Mouse (Mus musculus) forebrain, embryonic 11.5 days (tissue): ENCODE data around the gene Ier2. TPM values are rescaled to one million over a fixed set of nuclear protein-coding genes. Genes with fewer than 3 reads are reported as not detected.

ENCODE experiments used
- ATAC-seq: fragments of 200-750 bp; cut with Nextera tagmentation; replicated peaks from 2 replicates; pipeline ENCODE4 v1.8.0; 2017; ENCODE audit warnings: moderate TSS enrichment; ENCODE audit not compliant: low FRiP score
- DNase-seq: peaks from one replicate; pipeline ENCODE4 v3.0.0-alpha.2; 2017; ENCODE audit warnings: low spot score
- H3K27ac ChIP-seq: fragments of 300-500 bp; sonication (generic); 2 replicates; pipeline ENCODE4 v1.5.1; 2014; ENCODE audit warnings: low read depth, low read length
- H3K27me3 ChIP-seq: fragments of 300-500 bp; sonication (generic); 2 replicates; pipeline ENCODE4 v1.6.1; 2014; ENCODE audit warnings: mild to moderate bottlenecking, low read length, mixed read lengths; ENCODE audit not compliant: control insufficient read depth, insufficient read depth
- H3K36me3 ChIP-seq: fragments of 300-500 bp; sonication (generic); 2 replicates; pipeline ENCODE4 v1.6.1; 2014; ENCODE audit warnings: mild to moderate bottlenecking, low read length, moderate library complexity, mixed read lengths; ENCODE audit not compliant: control insufficient read depth, insufficient read depth
- H3K4me1 ChIP-seq: fragments of 300-500 bp; sonication (generic); replicated peaks from 2 replicates; pipeline ENCODE4 v1.6.1; 2014; ENCODE audit warnings: low read length, mixed read lengths; ENCODE audit not compliant: control insufficient read depth, insufficient read depth
- H3K4me2 ChIP-seq: fragments of 300-500 bp; sonication (generic); 2 replicates; pipeline ENCODE4 v1.6.1; 2014; ENCODE audit warnings: low read depth, mild to moderate bottlenecking, low read length, moderate library complexity, mixed read lengths; ENCODE audit not compliant: severe bottlenecking
- H3K4me3 ChIP-seq: fragments of 300-500 bp; sonication (generic); 2 replicates; pipeline ENCODE4 v1.5.1; 2014; ENCODE audit warnings: low read depth, low read length
- H3K9ac ChIP-seq: fragments of 300-500 bp; sonication (generic); 2 replicates; pipeline ENCODE4 v1.6.1; 2014; ENCODE audit warnings: low read length
- H3K9me3 ChIP-seq: fragments of 300-500 bp; sonication (generic); 2 replicates; pipeline ENCODE4 v1.6.1; 2016; ENCODE audit warnings: low read length, mixed read lengths; ENCODE audit not compliant: control insufficient read depth
- WGBS: fragments of 180-500 bp; shearing (Covaris S2); extraction: QIAGEN DNeasy Blood & Tissue Kit; methylation state at CpG from one replicate; pipeline ENCODE4 v1.1.7; 2014; 5-methylcytosine and 5-hydroxymethylcytosine counted together
- polyA plus RNA-seq: library from polyadenylated mRNA; unstranded; fragments of >200 nt; fragmentation: Nextera tagmentation; extraction: Ambion mirVana; gene quantifications from 2 replicates; pipeline ENCODE4 v1.2.1, GENCODE M21; 2014

The Ier2 gene
- polyA plus RNA-seq: 67.3 and 68.7 TPM in 2 replicates

GRCm38 (mm10) chr8:84662581-84663065, at the start of gene Ier2:
Gene Ier2 (minus strand): TSS chr8:84662852.
- no peaks in the 10 kb centered on the region for H3K9me3 ChIP-seq
- H3K4me3 ChIP-seq: peak within 1 kb of the TSS; percentile 88
- WGBS: under 1% methylated on average over 27 of the region's 27 CpGs
- DNase-seq (peak; percentile 96), ATAC-seq (peak; percentile 76)
- peak within 1 kb of the TSS; percentile 98 for H3K4me2 ChIP-seq
- peaks cover 6% of the 10 kb centered on the region for H3K4me1 ChIP-seq
- H3K36me3 ChIP-seq: no peaks in the 10 kb centered on the region
- no peaks in the 10 kb centered on the region for H3K27me3 ChIP-seq
- peak within 1 kb of the TSS; percentile 87 for H3K27ac ChIP-seq
- peak within 1 kb of the TSS; percentile 89 for H3K9ac ChIP-seq

DNA sequence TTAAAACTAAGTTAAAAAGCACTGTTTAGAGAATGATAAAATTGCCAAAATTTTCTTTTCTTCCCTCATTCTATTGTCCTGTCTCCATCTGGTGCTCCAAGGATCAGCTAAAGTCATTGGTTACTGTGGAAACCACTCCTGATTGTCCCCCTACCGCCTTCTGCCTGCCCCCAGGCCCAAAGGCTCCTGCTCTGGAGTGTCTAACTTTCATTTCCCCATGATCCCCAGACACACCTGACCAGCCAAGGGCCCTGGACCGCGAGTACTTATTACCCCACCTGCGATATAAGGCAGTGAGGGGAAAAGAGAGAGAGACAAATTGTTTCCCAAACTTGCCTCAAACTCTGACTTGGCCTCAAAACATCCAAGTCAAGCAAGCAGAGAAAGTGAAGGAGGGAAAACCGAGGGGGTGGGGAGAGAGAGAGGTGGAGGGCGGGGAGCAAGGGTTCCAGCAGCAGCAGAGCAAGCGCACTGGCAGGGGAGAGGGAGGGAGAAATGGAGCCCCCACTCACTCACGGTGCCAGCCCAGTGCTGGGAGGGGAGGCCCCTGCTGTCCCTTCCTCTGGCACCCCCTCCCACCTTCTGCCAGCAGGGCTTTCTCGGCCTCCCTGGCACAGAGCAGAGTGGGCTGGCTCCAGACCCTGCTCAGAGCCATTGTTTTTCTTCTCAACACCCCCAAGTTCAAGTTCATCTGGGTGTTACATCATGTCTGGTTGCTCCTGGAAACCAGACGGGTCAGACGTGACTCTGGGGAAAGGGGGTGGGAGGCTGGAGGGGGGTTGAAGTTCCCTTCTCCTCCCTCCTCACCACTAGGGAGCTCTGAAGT, 49.5 kb upstream of the Ier2 start:
- no peaks in the 10 kb centered on the region for H3K9me3 ChIP-seq
- H3K9ac ChIP-seq: peak overlapping the region; percentile 49
- H3K4me3 ChIP-seq: no peak overlapping the region
- ATAC-seq (peak; percentile 87), DNase-seq (peak; percentile 91)
- H3K27ac ChIP-seq: peak overlapping the region; percentile 85
- peaks cover 40% of the 10 kb centered on the region for H3K27me3 ChIP-seq
- no peaks in the 10 kb centered on the region for H3K36me3 ChIP-seq
- H3K4me2 ChIP-seq: peak overlapping the region; percentile 26; the same call in 1 of the 2 replicates
- WGBS: 16% methylated on average over 10 of the region's 11 CpGs
- peaks cover 68% of the 10 kb centered on the region for H3K4me1 ChIP-seq

DNA sequence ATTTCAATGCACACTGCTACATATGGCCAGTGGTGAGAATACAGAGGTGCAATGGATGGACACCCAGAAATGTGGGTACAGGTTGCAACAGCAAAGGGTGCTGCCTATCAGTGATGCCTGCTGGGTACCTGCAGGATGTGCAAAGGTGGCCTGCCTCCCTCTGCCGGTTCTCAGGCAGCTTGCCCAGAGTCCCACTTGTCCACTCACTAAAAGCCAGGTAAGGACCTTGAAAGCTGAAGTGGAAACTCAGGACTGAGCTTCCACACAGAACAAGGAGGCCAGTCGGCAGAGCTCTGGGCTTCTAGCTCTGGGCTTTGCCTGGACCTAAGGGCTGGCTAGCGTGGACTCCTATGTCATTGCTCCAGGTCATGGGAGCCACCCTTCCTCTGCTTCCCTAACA, 48.7 kb upstream of the Ier2 start:
- Histone ChIP-seq H3K9me3 (no peaks in the 10 kb centered on the region), H3K27me3 (peaks cover 41% of the 10 kb centered on the region), H3K9ac (peak overlapping the region; percentile 49), H3K4me2 (peak overlapping the region; percentile 21; the same call in 1 of the 2 replicates), H3K36me3 (no peaks in the 10 kb centered on the region), H3K4me1 (peaks cover 71% of the 10 kb centered on the region), H3K4me3 (no peak overlapping the region), H3K27ac (peak overlapping the region; percentile 85)
- WGBS: 48% methylated on average over 3 of the region's 3 CpGs
- DNase-seq: no peak
- ATAC-seq: no peak

DNA sequence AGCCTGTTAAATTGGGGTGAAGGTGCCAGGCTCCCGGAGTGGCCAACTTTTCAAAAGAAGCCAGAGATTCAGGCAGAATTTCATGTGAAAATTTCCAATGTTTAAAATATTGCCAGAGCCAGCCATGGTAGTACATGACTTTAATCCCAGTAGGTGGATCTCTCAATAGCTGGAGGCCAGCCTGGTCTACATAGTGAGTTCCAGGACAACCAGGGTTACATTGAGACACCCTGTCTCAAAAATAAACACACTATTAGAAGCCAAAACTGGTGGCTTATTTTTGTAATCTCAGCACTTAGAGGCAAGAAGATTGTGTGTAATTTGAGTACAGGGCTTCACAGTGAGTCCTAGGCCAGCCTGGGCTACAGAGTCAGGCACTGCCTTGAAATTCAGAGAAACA, 47.3 kb upstream of the Ier2 start:
- no peak for ATAC-seq
- 97% methylated on average over 1 of the region's 1 CpGs for WGBS
- Histone ChIP-seq H3K27me3 (peaks cover 46% of the 10 kb centered on the region), H3K27ac (0 out of 2 replicates have a peak overlapping the region, but pooled peaks have one; percentile 21), H3K4me2 (no peak overlapping the region), H3K4me3 (no peak overlapping the region), H3K4me1 (peaks cover 70% of the 10 kb centered on the region), H3K9ac (no peak overlapping the region), H3K36me3 (no peaks in the 10 kb centered on the region), H3K9me3 (no peaks in the 10 kb centered on the region)
- DNase-seq: no peak

DNA sequence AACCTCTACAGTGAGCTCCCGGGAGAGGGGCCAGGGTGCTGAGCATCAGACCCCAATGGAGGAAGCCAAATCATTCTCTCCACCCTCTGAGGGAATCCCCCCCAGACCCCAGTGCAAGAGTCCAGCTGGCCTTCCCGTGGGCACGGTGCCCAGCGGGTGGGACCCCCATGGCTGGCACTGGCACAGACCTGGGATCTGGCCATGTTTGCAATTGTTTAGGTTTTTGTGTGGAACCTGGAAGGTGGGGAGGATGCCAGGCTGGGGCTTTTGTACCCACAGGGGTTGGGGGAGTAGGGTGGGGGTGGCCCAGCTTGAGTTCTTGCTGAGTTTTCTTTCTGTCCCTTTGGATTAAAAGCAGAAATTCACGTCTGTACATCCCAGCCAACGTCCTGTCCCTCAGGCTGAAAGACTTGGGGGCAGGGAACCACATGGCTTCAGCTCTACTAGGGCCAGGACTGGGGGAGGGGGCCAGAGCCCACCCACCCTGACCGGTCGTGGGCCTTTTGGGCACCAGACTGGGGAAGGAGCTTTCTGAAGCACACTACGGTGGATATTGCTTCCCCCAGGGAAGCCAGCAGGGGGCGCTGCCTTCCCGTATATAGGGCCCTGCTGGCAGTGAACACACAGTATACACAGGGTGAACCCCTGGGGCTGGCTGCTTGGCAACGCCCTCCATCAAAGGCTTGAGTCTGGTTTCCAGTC, 46.3 kb upstream of the Ier2 start:
- Histone ChIP-seq H3K9me3 (no peaks in the 10 kb centered on the region), H3K27me3 (peaks cover 49% of the 10 kb centered on the region), H3K36me3 (no peaks in the 10 kb centered on the region), H3K4me3 (no peak overlapping the region), H3K27ac (no peak overlapping the region), H3K4me1 (peaks cover 60% of the 10 kb centered on the region), H3K9ac (peak overlapping the region; percentile 21; the same call in 1 of the 2 replicates), H3K4me2 (no peak overlapping the region)
- WGBS: 8% methylated on average over 12 of the region's 12 CpGs
- DNase-seq (peak; percentile 96), ATAC-seq (peak; percentile 57)

DNA sequence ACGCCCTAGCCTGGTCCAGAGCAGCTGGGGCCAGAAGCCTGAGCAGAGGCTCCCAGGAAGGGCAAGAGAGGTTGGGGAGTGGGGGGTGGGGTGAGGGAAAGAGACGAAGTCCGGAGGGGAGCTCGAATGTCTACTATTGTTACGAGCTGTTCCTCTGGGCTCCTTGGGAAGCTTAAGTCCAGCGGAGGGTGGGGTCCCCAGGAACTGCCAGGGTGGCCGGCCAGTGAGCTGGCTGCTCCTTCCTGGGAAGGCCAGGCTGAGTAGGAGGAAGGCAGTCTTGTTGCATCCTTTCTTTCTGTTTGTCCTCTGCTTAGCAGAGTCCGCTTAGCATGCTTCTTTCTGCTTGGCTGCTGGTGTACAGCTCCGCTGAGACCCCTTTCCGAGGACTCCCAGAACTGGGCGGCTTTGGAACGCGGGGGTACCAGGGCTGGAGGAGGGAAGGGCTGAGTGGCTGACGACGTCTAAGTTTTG, 45.5 kb upstream of the Ier2 start:
- WGBS: 2% methylated on average over 15 of the region's 15 CpGs
- 0 out of 2 replicates have a peak overlapping the region, but pooled peaks have one; percentile 9 for H3K27ac ChIP-seq
- peaks cover 55% of the 10 kb centered on the region for H3K27me3 ChIP-seq
- ATAC-seq (no peak), DNase-seq (peak; percentile 66)
- H3K4me3 ChIP-seq: no peak overlapping the region
- peak overlapping the region; percentile 22 for H3K4me2 ChIP-seq
- H3K9ac ChIP-seq: peak overlapping the region; percentile 43; the same call in 1 of the 2 replicates
- no peaks in the 10 kb centered on the region for H3K9me3 ChIP-seq
- H3K4me1 ChIP-seq: peaks cover 53% of the 10 kb centered on the region
- H3K36me3 ChIP-seq: no peaks in the 10 kb centered on the region

- peak overlapping the region; percentile 43 for H3K9ac ChIP-seq
- peaks cover 63% of the 10 kb centered on the region for H3K27me3 ChIP-seq
- H3K27ac ChIP-seq: peak overlapping the region; percentile 53
- H3K9me3 ChIP-seq: no peaks in the 10 kb centered on the region
- peaks cover 50% of the 10 kb centered on the region for H3K4me1 ChIP-seq
- peak overlapping the region; percentile 22 for H3K4me3 ChIP-seq
- DNase-seq (peak; percentile 80), ATAC-seq (no peak)
- H3K36me3 ChIP-seq: no peaks in the 10 kb centered on the region
- 1% methylated on average over 22 of the region's 22 CpGs for WGBS
- H3K4me2 ChIP-seq: peak overlapping the region; percentile 19
Observed at GRCm38 (mm10) chr8:84707267-84707883, 44.7 kb upstream of the Ier2 start.

DNA sequence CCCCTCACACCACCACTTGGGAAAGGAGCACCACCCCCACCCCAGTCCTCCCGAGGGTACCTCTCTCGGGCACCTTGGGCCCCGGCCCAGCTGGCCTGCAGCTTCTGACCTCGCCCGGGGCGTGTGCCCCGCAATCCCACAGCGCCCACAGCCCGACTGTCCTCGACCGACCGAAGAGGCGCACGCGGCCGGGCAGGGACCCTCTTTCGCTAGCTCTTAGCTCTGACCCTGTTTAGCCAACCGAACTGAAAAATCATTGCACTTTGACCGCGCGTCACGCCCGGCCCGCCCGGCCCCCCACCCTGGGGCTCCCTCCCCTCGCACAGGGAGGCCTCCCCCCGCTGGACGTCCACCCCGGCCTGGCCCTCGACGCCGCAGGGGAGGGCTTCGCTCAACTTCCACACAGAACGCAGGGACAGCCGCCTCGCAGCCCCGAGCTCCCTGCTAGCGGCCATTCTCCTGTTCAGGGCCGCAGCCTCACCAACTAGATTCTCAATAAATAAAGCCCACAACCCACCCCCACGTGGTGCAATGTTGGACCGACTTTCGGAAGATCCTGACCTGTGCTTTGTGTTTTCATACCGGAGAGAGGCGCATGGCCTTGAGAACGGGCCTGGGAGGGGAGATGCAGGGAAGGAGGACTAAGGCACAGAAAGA, 44.1 kb upstream of the Ier2 start:
- ATAC-seq: no peak
- H3K4me2 ChIP-seq: peak overlapping the region; percentile 19
- peak overlapping the region; percentile 22 for H3K4me3 ChIP-seq
- H3K36me3 ChIP-seq: no peaks in the 10 kb centered on the region
- no peaks in the 10 kb centered on the region for H3K9me3 ChIP-seq
- H3K9ac ChIP-seq: peak overlapping the region; percentile 43
- under 1% methylated on average over 45 of the region's 45 CpGs for WGBS
- H3K27me3 ChIP-seq: peaks cover 69% of the 10 kb centered on the region
- H3K27ac ChIP-seq: no peak overlapping the region
- peaks cover 47% of the 10 kb centered on the region for H3K4me1 ChIP-seq
- peak; percentile 76 for DNase-seq
